In genomic region chr1:137549659-137550058, GRCm38 (mm10) we compare ENCODE assay signal across 11 mouse cellular contexts.
"Had no signal": no experiment of that assay in that cellular context is flagged by ENCODE, and none has a peak within 500 bp of the region (broad histone marks: within the 10 kb centered on the region; RNA-seq: fewer than 3 reads in every experiment).

No protein-coding gene starts in this region.

- ATAC-seq: liver, postnatal 0 days; lung, postnatal 0 days; midbrain, embryonic 13.5 days; midbrain, embryonic 15.5 days had no signal

- DNase-seq: liver, postnatal 0 days; lung, adult 2 months; lung, postnatal 14 days; lung, postnatal 36 days; right cerebral cortex, postnatal 14 days; thymus, adult 2 months; thymus, postnatal 25 days; thymus, postnatal 4 days had no signal
